Mouse (Mus musculus) left cerebral cortex, postnatal 14 days (tissue): ENCODE results near the gene Slain1. TPM values are rescaled to one million over a fixed set of nuclear protein-coding genes. Genes with fewer than 3 reads are reported as not detected.

ENCODE experiments used
- DNase-seq, 2 experiments: peaks; one replicate each; pipeline ENCODE4 v3.0.0; 2021 to 2022; ENCODE audit warnings: low spot score in 2 of 2, mixed read lengths in 1 of 2
- intact Hi-C: fragments of 180-260 bp; cut with DNase I; formaldehyde crosslinking; loops from one replicate; pipeline ENCODE4 v1.15.1; 2025
- microRNA-seq, 2 experiments: library from miRNA; unstranded; fragments of <30 nt; microRNA quantifications; one replicate each; pipeline ENCODE4 v1.2.0; 2022
- total RNA-seq, 2 experiments: library from RNA; stranded (reverse); gene quantifications; 2 replicates each; pipeline ENCODE4 v1.2.3; 2021

Slain1 gene
- total RNA-seq, 2 experiments from 2014 or later: 49.9 to 51.7 TPM

DNA sequence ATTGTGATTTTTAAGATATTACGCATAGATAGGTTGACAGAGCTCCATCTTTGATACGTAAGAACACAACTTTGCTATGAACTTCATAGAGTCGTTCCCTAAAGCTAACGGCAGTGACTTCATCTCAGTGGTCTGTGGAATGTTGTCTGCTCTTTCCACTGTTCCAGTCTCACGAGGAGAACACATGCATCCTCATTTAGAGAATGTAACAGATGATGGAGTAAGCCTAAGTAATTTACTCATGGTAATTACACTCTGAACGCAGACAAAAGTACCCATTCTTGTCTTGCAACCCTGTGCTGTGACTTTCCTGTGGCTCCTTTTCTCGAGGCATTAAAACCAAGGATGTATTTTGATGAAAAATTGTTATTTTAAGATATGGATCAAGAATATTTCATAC, 104.0 kb downstream of the Slain1 start:
- intact Hi-C loops: no loop called here
- no peak for DNase-seq

DNA sequence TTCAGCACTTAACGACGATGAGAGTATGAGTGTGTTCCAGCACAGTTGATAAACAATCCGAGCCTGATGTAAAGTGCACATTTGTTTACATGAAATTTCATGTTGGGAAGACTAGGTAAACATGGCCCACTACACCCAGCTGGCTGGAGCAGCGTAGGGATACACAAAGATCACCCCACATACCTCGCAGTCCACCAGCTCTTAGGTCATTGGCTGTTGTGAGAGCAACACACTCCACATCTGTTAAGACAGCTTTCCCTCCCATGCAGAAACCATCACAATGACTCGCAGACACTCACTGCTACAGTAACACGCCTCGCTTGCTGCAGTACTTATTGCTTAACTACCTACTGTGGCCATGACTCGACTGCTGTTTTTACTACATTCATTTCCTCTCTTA, 104.4 kb downstream of the Slain1 start:
- DNase-seq: no peak
- intact Hi-C loops: no loop called here

Small RNA genes lying within 50 kb of the gene (microRNA-seq; reads per million reads assigned to microRNA genes)
- 0 to 0.26 reads per million in 2 experiments for gene Gm22877

Other genes starting within 250 kb of the Slain1 start
- gene Scel, start 136.9 kb upstream of the Slain1 start, total RNA-seq: 1 to 10 TPM; 1.6 to 2.7 TPM
- gene Ednrb, start 194.2 kb downstream of the Slain1 start, total RNA-seq: 10 to 100 TPM; 62.8 to 67.0 TPM